Mouse (Mus musculus) testis, adult 2 months (tissue): ENCODE data around the gene Ak8.

ENCODE experiments used
- CTCF ChIP-seq: fragments of 200-500 bp; IDR thresholded peaks from 2 replicates; pipeline ENCODE4 v1.5.1; 2012; ENCODE audit warnings: low read depth, mild to moderate bottlenecking, inconsistent platforms, low read length, moderate library complexity; ENCODE audit not compliant: control insufficient read depth, insufficient read depth, insufficient replicate concordance
- POLR2A ChIP-seq: fragments of 200-500 bp; IDR thresholded peaks from 2 replicates; pipeline ENCODE4 v1.6.1; 2012; ENCODE audit warnings: low read depth, mild to moderate bottlenecking, inconsistent platforms, low read length, moderate library complexity; ENCODE audit not compliant: control insufficient read depth

GRCm38 (mm10) chr2:28848879-28849278 lies 148.9 kb downstream of the Ak8 start:
- no peak for TF ChIP-seq CTCF
- TF ChIP-seq POLR2A = no peak
